Mouse (Mus musculus) spleen, postnatal 10 days (tissue): ENCODE data around the gene Hist1h4i.

Source experiments
- DNase-seq, 2 experiments: peaks; one replicate each; pipeline ENCODE4 v3.0.0; 2021 to 2022; ENCODE audit warnings: low spot score in 2 of 2

Gene Hist1h4i

DNA sequence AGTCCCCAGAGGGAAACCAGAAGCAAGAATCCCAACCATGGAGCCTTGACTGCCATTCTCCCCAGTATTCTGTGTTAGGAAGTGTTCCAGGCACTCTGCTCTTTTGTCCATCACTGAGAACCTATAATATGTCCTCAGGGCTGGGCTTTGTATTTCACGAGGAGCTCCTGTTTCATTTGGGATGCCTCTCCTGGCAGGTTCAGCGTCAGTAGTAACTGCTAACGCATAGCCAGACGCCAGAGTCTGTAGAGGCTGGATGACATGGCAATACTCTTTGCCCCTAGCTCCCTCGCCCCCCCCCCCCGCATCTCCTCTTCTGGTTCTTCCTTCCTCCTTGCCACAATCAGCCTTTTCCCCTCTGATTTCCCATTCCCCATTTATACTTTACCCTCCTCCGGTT, 31.5 kb downstream of the Hist1h4i start, which contains the start of gene Prss16:
Gene Prss16 (minus strand): TSS at position 101 of the 400 bp plus-strand sequence.
- no peak for DNase-seq

DNA sequence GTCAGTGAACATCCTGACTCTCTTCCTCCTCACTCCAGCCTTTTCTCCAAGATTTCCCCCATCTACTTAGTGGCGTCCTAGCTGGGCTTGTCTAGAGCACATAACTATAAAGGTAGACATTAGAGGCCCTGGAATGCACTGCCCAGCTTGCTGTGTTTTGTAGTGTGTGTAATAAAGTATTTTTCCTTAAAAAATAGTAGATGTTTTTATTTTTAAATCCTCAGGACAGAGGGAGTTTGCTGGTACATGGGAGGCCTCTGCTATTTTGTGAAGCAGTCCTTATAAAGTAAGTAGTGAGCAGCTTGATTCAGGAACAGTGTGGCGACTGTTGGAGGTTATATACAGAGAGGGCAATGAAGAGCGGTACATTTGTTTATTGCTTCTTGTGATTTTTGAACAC, 32.5 kb downstream of the Hist1h4i start:
- DNase-seq, result no peak

DNA sequence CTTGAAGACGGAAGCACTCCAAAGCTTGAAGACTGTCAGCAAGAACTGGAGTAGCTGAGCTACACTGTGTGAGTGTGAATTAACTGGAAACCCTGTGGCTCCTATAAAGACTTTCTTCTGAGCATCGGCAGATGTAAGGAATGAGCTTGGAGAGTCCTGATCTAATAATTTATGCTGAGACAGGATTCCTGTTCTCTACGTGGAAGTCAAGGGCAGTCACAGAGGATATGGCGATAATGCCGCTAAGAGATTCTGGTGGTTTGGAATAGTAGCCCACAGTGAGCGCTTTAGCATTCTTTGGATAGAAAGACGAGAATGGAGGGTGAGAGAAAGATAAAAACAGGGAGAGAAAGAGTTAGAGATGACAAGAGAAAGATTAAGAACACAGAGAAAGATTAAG, 33.3 kb downstream of the Hist1h4i start:
- no peak for DNase-seq

DNA sequence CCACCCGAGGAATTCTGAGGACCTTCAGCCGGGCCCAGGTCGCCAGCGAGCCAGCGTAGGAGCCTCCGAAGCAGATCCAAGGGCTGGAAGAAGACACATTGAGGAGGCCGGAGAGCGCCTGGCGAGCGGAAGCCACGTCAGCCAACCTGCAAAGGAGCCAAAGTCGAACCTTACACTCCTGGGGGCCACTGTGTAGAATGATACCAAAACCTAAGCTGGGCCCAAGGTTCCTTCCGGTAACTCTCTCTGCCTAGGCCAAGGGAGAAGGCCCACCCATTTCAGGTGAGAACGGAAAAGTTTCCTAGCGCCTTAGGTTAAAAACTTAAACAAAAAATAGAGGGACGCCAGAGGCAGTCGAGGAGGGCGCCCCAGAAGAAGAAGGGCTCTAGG, 34.0 kb downstream of the Hist1h4i start:
- DNase-seq, result no peak

DNA sequence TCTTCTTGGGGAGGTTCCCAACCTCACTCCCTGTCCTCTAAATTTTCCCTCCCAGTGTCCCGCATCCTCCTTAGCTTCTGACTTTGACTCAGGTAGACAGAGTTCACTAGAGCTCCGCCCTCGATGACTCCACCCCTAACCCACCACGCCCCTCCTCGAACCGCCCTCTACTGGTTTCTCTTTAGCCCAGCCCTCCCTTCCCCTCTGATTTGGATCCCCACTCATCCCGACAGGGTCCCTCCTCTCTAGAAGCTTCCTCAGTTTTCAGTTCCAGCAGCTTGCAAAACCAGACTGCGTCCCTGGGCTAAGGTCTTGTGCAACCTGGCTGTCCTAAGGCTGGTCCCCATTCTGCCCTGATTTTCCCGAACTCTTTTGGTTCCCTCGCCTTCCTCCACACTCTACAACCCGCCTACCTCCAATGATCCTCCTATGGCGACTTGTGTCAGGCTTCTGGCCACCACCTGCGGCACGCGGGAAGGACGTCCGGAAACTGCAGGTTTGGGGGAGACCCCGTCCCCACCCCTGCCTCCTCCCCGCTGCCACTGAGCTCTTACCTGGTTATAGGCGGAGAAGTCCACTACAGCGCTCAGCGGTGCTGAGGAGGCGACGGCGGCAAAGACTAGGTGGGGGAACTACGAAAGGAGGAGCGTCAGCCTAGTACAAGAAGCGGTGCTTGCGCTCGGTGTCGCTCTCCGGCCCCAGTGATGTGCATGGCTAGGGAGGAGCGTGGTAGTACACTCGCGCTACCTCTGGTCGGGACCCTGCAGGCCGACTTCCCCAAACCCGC, 34.6 kb downstream of the Hist1h4i start:
- peak in 1 of 2 experiments; percentile 72 for DNase-seq

DNA sequence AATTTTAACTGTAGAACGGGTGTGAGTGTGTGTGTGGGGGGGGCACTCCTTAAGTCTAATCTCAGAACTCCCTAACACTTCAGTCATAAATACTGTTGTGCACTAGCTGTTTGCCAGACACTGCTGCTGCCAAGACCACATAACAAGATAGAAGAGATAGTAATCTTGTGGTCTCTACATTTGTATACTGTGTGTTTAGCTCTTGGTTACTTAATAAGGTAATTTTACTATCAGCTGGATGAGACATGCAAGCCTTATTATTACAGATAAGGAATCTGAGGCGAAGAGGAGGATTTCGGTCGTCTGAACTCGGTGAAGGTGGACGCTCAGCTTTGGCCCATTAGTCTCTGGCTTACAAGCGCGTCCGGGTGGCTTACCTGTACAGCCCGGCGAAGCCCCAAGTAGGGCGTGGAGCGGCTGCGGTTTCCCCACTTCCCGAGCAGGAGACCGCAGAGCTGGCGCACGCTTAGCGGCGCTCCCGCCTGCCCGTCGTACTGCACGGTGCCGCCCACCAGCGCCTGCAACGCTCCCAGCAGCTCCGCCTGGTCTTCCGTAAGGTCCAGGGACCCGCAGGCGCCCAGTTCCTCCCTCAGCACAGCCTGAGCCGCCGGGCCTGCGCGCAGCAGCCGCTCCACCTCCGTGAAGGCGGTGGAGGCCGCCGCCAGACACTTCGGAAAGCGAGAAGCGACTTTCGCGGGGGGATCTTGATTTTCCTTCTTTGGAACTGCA, 35.4 kb downstream of the Hist1h4i start:
- DNase-seq, result peak in 1 of 2 experiments; percentile 47

DNA sequence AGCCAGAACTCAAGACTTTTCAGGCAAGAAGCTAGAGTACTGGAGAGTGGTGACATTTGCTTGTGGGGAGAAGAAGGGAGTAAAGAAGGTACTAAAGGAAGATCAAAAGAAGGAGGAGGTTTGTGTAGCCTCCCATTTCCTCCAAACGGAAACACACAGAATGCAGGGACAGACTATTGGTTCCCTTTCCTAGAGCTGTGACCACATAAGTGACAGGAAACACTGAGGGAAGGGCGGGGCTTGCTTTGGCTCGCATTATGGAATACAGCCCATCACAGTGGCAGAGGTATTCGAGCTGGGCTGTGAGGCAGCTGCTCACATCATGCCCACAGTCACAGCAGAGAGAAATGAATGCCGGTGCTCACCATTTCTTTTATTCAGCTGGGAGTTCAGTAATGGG, 39.3 kb downstream of the Hist1h4i start:
- no peak for DNase-seq

DNA sequence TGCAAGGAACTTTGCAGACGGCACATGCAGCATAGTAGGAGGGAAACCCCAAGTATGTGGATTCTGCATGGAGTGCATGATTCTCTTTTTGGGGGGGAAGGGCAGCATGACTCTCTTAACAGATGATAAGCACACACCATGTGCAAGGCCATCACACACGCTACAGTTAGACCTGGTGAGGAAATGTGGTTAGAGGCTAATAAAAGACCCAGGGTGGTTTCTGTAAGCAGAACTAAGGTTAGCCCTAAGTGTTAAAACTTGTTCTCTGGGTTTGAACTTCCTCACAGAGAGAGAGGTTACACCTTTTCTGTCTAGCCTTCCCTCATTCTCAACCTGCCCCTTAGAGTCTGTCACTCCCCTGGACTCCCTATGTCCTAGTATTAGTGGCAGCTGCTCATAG, 39.8 kb downstream of the Hist1h4i start:
- no peak for DNase-seq

DNA sequence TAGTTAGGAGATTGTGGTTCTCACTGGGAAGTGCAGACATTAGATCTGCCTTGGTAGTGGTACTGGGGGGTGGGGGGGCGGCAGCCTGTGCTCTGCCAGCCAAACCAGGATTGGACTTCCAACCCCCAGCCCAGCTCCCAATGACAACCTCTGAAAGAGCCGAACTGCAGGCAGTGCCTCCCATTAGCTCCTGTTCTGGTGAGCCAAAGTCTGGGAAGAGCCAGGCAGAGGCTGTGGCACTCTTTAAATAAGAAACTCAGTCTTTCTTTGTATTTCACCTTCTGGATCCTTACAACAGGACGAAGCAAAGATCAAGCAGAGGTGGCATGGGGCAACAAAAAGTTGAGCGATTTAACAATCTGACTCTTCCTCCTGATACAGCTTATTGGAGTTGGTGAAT, 42.0 kb downstream of the Hist1h4i start:
- no peak for DNase-seq

DNA sequence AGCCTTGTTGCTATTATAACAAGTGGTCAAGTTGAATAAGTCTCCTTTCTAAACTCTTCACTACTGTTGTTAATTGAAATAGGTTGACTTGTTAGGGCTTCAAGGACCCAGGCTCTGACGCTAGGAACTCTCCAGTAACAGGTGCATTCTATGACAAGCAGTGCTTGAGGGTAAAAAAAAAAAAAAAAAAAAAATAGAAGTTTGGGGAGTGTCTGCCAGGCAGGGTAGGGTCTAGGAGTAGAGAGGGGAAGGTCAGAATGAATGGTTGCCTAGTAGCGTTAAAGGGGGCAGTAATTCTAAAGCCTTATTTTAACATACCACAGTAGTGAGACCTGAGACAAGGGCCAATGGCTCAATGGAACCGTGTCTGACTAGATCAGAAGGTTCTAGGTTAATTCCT, 42.8 kb downstream of the Hist1h4i start:
- no peak for DNase-seq

DNA sequence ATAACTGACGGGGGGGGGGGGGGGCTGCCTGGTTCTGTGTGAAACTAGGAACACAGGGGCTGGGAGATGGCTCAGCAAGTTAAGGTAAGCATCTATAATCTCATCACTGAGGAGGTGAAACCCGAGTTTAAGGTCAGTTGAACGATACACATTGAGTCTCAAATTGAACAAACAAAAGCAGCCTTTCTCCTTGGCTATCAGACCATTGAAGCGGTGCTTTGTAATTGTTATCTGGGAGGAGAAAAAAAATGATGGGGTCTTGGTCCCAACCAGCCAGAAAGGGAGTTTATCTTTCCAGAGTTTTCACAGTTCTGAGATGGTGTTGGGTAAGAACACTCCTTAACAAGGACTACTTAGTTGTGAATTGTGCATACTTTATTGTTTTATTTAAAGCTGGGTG, 43.3 kb downstream of the Hist1h4i start:
- DNase-seq, result no peak

DNA sequence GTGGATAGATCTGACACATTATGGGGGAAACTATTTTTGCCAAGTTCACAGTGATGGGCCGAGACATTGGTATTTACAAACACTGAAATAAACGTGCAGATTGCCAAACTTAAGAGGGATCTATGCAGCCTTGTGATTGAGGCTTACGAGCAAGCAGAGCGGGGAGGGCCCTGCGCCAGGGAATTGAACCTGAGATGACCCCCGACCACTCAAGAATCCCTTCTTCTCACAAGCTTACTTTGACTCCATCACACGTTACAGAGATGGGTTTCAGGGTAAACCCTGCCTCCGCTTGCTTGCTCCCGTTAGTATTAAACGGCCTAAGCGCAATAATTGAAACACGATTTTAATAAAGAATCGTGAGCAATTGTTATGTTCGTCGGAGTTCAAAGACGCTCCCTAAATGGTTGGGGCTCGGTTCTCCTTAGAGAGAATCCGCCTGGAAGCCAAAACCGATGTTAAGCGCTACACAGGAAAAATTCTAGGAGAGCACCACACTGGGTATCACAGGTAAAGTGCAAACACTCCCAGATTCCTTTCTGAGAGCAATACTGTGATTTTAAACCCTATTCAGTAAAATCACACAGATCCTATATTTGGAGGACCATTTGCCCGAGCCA, 43.9 kb downstream of the Hist1h4i start:
- DNase-seq, result no peak

DNA sequence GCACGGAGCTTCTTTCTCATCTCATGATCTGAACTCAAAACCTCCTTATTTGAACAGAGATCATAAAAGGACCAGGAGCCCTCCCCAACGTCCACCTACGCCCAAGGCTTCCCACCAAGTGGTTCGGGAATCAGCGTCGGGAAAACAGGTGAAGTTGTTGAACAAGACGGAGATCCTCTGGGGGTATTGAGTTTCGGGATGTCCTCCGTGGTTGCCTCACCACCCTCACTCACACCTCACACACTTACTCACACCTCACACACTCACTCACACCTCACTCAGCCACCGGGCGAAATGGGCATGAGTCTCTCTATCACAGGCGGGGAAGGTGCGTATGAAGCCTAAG, 44.3 kb downstream of the Hist1h4i start:
- DNase-seq, result no peak

DNA sequence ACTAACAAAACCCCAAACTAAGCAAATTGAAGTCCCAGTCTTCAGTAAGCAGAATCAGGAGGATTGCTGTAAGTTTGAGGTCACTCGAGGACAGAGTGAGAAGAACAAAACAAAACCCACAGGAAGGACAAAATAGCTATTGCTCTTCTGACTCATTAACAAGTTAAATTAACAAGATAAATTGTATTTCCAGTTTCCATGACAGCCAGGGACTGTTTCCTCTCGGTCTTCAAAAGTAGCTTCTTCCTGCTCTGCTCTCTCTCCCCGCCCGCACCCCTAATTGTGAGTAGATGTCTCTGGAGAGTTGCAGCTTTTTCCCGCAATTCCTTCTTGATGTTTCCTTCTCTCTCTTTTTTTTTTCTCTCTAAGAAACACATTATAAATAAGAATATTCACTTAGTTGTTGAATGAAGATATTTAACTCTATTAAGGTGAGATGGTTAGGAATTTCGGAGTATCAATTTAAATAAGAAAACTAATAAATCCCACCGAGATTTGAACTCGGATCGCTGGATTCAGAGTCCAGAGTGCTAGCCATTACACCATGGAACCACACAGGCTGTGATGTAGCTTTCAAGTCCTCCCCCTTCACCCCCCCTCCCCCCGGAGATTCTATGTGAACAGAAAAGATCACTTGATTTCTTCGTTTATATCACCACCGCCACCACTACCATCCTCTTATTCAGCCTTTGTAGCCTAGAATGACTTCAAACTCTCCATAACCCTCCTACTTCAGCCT, 44.9 kb downstream of the Hist1h4i start:
- no peak for DNase-seq

DNA sequence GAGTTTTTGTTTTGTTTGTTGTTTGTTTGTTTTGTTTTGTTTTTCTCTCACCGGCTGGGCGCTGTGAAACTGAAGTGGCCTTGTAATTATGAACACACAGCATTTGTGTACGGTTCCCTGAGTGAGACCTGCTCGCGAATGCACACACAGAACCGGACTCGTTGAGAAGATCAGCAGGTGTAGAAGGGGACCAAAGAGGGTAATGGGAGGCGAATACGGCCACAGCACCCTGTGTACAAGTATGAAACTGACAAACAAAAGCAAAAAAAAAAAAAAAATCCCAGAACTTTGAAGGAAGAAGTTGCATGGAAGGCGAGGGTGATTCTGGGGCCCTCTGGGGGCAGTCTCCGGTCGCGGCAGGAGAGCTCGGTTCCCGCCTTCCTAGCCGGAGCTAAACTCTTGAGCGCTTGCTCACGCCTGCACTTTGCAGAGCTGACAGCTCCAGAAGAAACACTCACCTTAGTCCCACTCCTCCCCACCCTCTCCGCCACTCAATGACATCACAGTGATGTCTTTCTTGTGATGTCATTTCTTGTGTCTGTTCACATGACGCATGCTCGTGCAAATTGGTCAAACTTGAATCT, 45.7 kb downstream of the Hist1h4i start:
- DNase-seq, result peak in 1 of 2 experiments; percentile 53

DNA sequence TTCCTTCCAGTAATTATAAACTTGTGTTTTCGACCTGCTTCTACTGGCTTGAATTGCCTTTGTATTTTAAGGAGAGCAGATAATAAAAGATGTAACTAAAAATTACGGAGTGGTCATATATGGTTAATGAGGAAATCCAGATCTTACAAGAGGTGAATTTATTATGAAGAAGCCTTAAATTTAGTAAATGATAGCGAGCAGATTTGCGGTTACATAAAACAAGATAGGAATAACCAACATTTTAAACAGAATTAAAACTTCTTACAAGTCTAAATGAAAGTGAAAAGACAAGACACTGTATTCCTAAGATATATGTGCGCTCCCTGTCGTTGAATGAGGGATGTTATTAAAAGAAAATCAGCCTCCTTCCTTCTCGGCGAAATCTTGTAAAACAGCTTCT, 46.3 kb downstream of the Hist1h4i start:
- DNase-seq, result no peak

DNA sequence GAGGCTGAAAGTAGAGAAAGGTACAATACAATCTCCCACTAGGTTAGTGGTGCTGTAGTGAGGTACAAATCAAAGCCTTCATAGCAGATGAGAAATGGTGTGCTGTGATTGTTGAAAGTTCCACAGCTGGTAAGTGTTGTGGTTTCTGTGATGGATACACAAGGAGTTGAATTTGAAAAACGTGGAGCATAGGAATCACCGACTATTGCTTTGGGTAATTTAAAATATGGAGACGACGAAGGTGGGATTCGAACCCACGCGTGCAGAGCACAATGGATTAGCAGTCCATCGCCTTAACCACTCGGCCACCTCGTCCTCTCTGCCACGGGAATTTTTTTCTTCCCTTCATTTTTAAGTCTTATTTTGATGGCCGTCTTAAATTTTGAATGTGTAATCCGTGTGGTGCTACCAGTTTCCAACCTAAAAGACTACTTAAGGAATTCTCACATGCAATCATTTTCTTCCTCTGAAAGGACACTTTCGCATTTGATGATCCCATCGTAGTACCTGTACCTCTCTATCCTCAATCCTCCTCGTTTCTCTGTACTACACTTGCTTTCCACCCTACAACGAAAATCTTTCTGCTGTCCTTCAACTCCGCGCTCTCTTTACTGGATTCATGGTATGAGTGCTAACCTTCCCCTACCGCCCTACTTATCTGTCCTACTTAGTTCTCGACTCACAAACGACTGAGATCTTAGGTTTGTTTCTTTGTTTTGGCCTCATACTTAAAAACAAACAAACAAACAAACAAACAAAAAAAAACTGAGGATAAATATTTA, 47.0 kb downstream of the Hist1h4i start:
- peak in 1 of 2 experiments; percentile 45 for DNase-seq

DNA sequence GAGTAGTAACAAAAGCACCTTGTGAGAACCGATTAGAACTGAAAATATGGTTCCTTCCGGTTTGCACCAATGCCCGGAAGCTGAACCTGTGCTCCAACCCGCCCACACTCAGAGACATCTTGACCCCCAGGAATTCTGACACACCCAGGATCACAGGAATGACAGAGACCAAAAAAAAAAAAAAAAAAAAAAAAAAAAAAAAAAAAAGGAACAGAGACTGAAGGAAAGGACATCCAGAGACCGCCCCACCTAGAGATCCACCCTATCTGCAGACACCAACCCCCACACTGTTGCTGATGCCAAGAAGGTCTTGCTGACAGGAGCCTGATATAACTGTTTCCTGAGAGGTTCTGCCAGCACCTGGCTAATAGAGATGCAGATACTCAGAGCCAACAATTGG, 48.6 kb downstream of the Hist1h4i start:
- DNase-seq, result no peak
